Mouse (Mus musculus) embryonic facial prominence, embryonic 11.5 days (tissue): ENCODE measurements at regions not wholly inside any gene's neighbourhood (a gene's known extent, or its start where the extent isn't known, plus 50 kb on each side); places are given as distances from the start of the nearest gene placed in this dataset.
A peak's percentile ranks its signal among the peaks of the same experiment; 100 is the strongest.

ENCODE experiments used
- ATAC-seq: fragments of 200-750 bp; cut with Nextera tagmentation; replicated peaks from 2 replicates; pipeline ENCODE4 v1.8.0; 2017; ENCODE audit warnings: low read depth; ENCODE audit not compliant: insufficient number of reproducible peaks, low FRiP score, low TSS enrichment
- DNase-seq: peaks from one replicate; pipeline ENCODE4 v3.0.0-alpha.2; 2015; ENCODE audit warnings: low spot score
- H3K27ac ChIP-seq: fragments of 300-500 bp; sonication (generic); replicated peaks from 2 replicates; pipeline ENCODE4 v1.5.1; 2014; ENCODE audit warnings: mild to moderate bottlenecking, low read depth, low read length, control low read depth
- H3K27me3 ChIP-seq: fragments of 300-500 bp; sonication (generic); 2 replicates; pipeline ENCODE4 v1.6.1; 2014; ENCODE audit warnings: mild to moderate bottlenecking, low read length, moderate library complexity, mixed read lengths; ENCODE audit not compliant: control insufficient read depth, insufficient read depth
- H3K36me3 ChIP-seq: fragments of 300-500 bp; sonication (generic); replicated peaks from 2 replicates; pipeline ENCODE4 v1.6.1; 2014; ENCODE audit warnings: low read depth, mild to moderate bottlenecking, low read length, moderate library complexity, mixed read lengths; ENCODE audit not compliant: control insufficient read depth, insufficient read depth
- H3K4me1 ChIP-seq: fragments of 300-500 bp; sonication (generic); 2 replicates; pipeline ENCODE4 v1.6.1; 2014; ENCODE audit warnings: low read length, mixed read lengths; ENCODE audit not compliant: control insufficient read depth, insufficient read depth
- H3K4me2 ChIP-seq: fragments of 300-500 bp; sonication (generic); 2 replicates; pipeline ENCODE4 v1.6.1; 2014; ENCODE audit warnings: low read depth, mild to moderate bottlenecking, control low read depth, low read length, moderate library complexity
- H3K4me3 ChIP-seq: fragments of 300-500 bp; sonication (generic); 2 replicates; pipeline ENCODE4 v1.5.1; 2014; ENCODE audit warnings: low read depth, low read length, control low read depth
- H3K9ac ChIP-seq: fragments of 300-500 bp; sonication (generic); replicated peaks from 2 replicates; pipeline ENCODE4 v1.6.1; 2014; ENCODE audit warnings: mild to moderate bottlenecking, control low read depth, low read length
- H3K9me3 ChIP-seq: fragments of 300-500 bp; sonication (generic); replicated peaks from 2 replicates; pipeline ENCODE4 v1.6.1; 2016; ENCODE audit warnings: mild to moderate bottlenecking, low read length, inconsistent platforms, mixed read lengths; ENCODE audit not compliant: control insufficient read depth
- WGBS: fragments of 180-500 bp; shearing (Covaris S2); extraction: QIAGEN DNeasy Blood & Tissue Kit; methylation state at CpG from one replicate; pipeline ENCODE4 v1.1.7; 2014; 5-methylcytosine and 5-hydroxymethylcytosine counted together

GRCm38 (mm10) chr10:38609606-38610510, 211.7 kb downstream of the Rfpl4b start:
- Histone ChIP-seq H3K36me3 (no peaks in the 10 kb centered on the region), H3K27ac (no peak overlapping the region), H3K9me3 (no peaks in the 10 kb centered on the region), H3K4me2 (no peak overlapping the region), H3K4me1 (no peaks in the 10 kb centered on the region), H3K9ac (no peak overlapping the region), H3K4me3 (no peak overlapping the region), H3K27me3 (no peaks in the 10 kb centered on the region)
- 75% methylated on average over 5 of the region's 5 CpGs for WGBS
- no peak for DNase-seq
- no peak for ATAC-seq

- Histone ChIP-seq H3K4me2 (no peak overlapping the region), H3K27me3 (no peaks in the 10 kb centered on the region), H3K4me1 (no peaks in the 10 kb centered on the region), H3K36me3 (no peaks in the 10 kb centered on the region), H3K4me3 (no peak overlapping the region), H3K9me3 (no peaks in the 10 kb centered on the region), H3K9ac (no peak overlapping the region), H3K27ac (no peak overlapping the region)
- DNase-seq: no peak
- no peak for ATAC-seq
- WGBS: 77% methylated on average over 2 of the region's 2 CpGs
These were observed 235.5 kb downstream of the Rfpl4b start for GRCm38 (mm10) chr10:38586061-38586460.

- DNase-seq (no peak), ATAC-seq (no peak)
- Histone ChIP-seq H3K4me3 (no peak overlapping the region), H3K4me1 (no peaks in the 10 kb centered on the region), H3K27me3 (no peaks in the 10 kb centered on the region), H3K36me3 (no peaks in the 10 kb centered on the region), H3K9me3 (no peaks in the 10 kb centered on the region), H3K4me2 (no peak overlapping the region), H3K9ac (no peak overlapping the region), H3K27ac (no peak overlapping the region)
- 50% methylated on average over 1 of the region's 1 CpGs for WGBS
These were observed 245.9 kb downstream of the Rfpl4b start for GRCm38 (mm10) chr10:38575726-38576125.

- Histone ChIP-seq H3K4me2 (no peak overlapping the region), H3K27ac (no peak overlapping the region), H3K27me3 (no peaks in the 10 kb centered on the region), H3K36me3 (no peaks in the 10 kb centered on the region), H3K9me3 (no peaks in the 10 kb centered on the region), H3K9ac (no peak overlapping the region), H3K4me3 (no peak overlapping the region), H3K4me1 (no peaks in the 10 kb centered on the region)
- ATAC-seq (no peak), DNase-seq (no peak)
- WGBS: 70% methylated on average over 1 of the region's 1 CpGs
These were observed 247.9 kb downstream of the Rfpl4b start for GRCm38 (mm10) chr10:38573728-38574127.

GRCm38 (mm10) chr10:38573146-38573545, 248.4 kb downstream of the Rfpl4b start:
- Histone ChIP-seq H3K9me3 (no peaks in the 10 kb centered on the region), H3K36me3 (no peaks in the 10 kb centered on the region), H3K27me3 (no peaks in the 10 kb centered on the region), H3K4me1 (no peaks in the 10 kb centered on the region), H3K4me2 (no peak overlapping the region), H3K27ac (no peak overlapping the region), H3K9ac (no peak overlapping the region), H3K4me3 (no peak overlapping the region)
- 72% methylated on average over 2 of the region's 2 CpGs for WGBS
- DNase-seq (no peak), ATAC-seq (no peak)

GRCm38 (mm10) chr10:38567270-38567669, 254.3 kb downstream of the Rfpl4b start:
- 82% methylated on average over 1 of the region's 1 CpGs for WGBS
- no peaks in the 10 kb centered on the region for H3K4me1 ChIP-seq
- peak; percentile 43 for DNase-seq

GRCm38 (mm10) chr10:38566361-38566760, 255.2 kb downstream of the Rfpl4b start:
- no peaks in the 10 kb centered on the region for H3K4me1 ChIP-seq
- ATAC-seq (no peak), DNase-seq (no peak)
- no peak overlapping the region for H3K4me2 ChIP-seq
- no peak overlapping the region for H3K9ac ChIP-seq
- WGBS: 58% methylated on average over 1 of the region's 1 CpGs
- H3K4me3 ChIP-seq: no peak overlapping the region
- H3K36me3 ChIP-seq: no peaks in the 10 kb centered on the region
- H3K27me3 ChIP-seq: no peaks in the 10 kb centered on the region
- no peaks in the 10 kb centered on the region for H3K9me3 ChIP-seq
- no peak overlapping the region for H3K27ac ChIP-seq

More at GRCm38 (mm10) chr10:38567270-38567669, 254.3 kb downstream of the Rfpl4b start:
- Histone ChIP-seq H3K4me2 (no peak overlapping the region), H3K36me3 (no peaks in the 10 kb centered on the region), H3K9ac (no peak overlapping the region), H3K27me3 (no peaks in the 10 kb centered on the region), H3K9me3 (no peaks in the 10 kb centered on the region), H3K4me3 (no peak overlapping the region), H3K27ac (no peak overlapping the region)
- ATAC-seq: no peak

GRCm38 (mm10) chr10:38555040-38555439, 266.5 kb downstream of the Rfpl4b start:
- ATAC-seq: peak; percentile 77; the same call in 1 of the 2 replicates
- H3K27ac ChIP-seq: no peak overlapping the region
- DNase-seq: peak; percentile 69

More at GRCm38 (mm10) chr10:38555040-38555439, 266.5 kb downstream of the Rfpl4b start:
- no peak overlapping the region for H3K4me2 ChIP-seq
- no peaks in the 10 kb centered on the region for H3K9me3 ChIP-seq
- H3K9ac ChIP-seq: no peak overlapping the region
- no peaks in the 10 kb centered on the region for H3K27me3 ChIP-seq
- no peaks in the 10 kb centered on the region for H3K4me1 ChIP-seq
- H3K36me3 ChIP-seq: no peaks in the 10 kb centered on the region
- 31% methylated on average over 5 of the region's 5 CpGs for WGBS
- no peak overlapping the region for H3K4me3 ChIP-seq
